Mouse (Mus musculus) neural tube, embryonic 14.5 days (tissue): Measurements from ENCODE around the gene Aoah. TPM values are rescaled to one million over a fixed set of nuclear protein-coding genes. Genes with fewer than 3 reads are reported as not detected.

ENCODE experiments used
- ATAC-seq: fragments of 200-750 bp; cut with Nextera tagmentation; 2 replicates; pipeline ENCODE4 v1.8.0; 2017; ENCODE audit warnings: low read depth, mild to moderate bottlenecking, moderate TSS enrichment, moderate library complexity
- H3K27ac ChIP-seq: fragments of 300-500 bp; sonication (generic); 2 replicates; pipeline ENCODE4 v1.5.1; 2014; ENCODE audit warnings: low read depth, mild to moderate bottlenecking, control low read depth, low read length, moderate library complexity, mixed read lengths
- H3K27me3 ChIP-seq: fragments of 300-500 bp; sonication (generic); 2 replicates; pipeline ENCODE4 v1.6.1; 2014; ENCODE audit warnings: low read length; ENCODE audit not compliant: control insufficient read depth, insufficient read depth
- H3K36me3 ChIP-seq: fragments of 300-500 bp; sonication (generic); 2 replicates; pipeline ENCODE4 v1.6.1; 2014; ENCODE audit warnings: low read length, mixed read lengths; ENCODE audit not compliant: control insufficient read depth, insufficient read depth
- H3K4me1 ChIP-seq: fragments of 300-500 bp; sonication (generic); 2 replicates; pipeline ENCODE4 v1.6.1; 2014; ENCODE audit warnings: low read length; ENCODE audit not compliant: control insufficient read depth, insufficient read depth
- H3K4me2 ChIP-seq: fragments of 300-500 bp; sonication (generic); 2 replicates; pipeline ENCODE4 v1.6.1; 2014; ENCODE audit warnings: mild to moderate bottlenecking, low read depth, low read length, control low read depth
- H3K4me3 ChIP-seq: fragments of 300-500 bp; sonication (generic); 2 replicates; pipeline ENCODE4 v1.5.1; 2014; ENCODE audit warnings: low read depth, low read length, control low read depth, mixed read lengths
- H3K9ac ChIP-seq: fragments of 300-500 bp; sonication (generic); replicated peaks from 2 replicates; pipeline ENCODE4 v1.6.1; 2014; ENCODE audit warnings: low read depth, mild to moderate bottlenecking, control low read depth, low read length, mixed read lengths
- H3K9me3 ChIP-seq: fragments of 300-500 bp; sonication (generic); 2 replicates; pipeline ENCODE4 v1.6.1; 2016; ENCODE audit warnings: low read length; ENCODE audit not compliant: control insufficient read depth
- WGBS: fragments of 180-500 bp; shearing (Covaris S2); extraction: QIAGEN DNeasy Blood & Tissue Kit; methylation state at CpG from one replicate; pipeline ENCODE4 v1.1.7; 2014; 5-methylcytosine and 5-hydroxymethylcytosine counted together
- polyA plus RNA-seq: library from polyadenylated mRNA; unstranded; fragments of >200 nt; fragmentation: Nextera tagmentation; extraction: Ambion mirVana; gene quantifications from 2 replicates; pipeline ENCODE4 v1.2.1, GENCODE M21; 2014

Gene Aoah
- polyA plus RNA-seq, 1 experiment from 2014 or later, result not detected

DNA sequence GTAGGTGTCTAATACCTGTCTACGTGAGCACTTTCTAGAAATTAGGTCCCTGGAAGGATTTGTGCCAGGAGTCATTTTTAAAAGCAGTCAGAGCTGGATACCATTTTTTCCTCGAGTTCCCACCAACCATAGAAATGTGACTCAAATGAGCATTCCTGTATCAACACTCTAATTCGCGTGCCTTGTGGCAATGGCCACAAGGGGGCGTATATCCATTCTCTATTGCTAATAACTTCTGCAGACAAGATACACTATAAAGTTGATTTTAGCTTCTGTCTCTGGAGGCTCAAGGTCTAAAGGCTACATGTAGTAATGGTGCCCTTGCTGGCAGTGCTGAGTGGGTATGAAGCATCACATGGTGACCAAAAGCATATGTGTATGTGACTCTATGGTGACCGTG is 146.5 kb downstream of the Aoah start:
- H3K27ac ChIP-seq, result no peak overlapping the region
- no peaks in the 10 kb centered on the region for H3K4me1 ChIP-seq
- no peak; the same call in 1 of the 2 replicates for ATAC-seq
- H3K36me3 ChIP-seq, result no peaks in the 10 kb centered on the region
- no peak overlapping the region for H3K4me3 ChIP-seq
- H3K9me3 ChIP-seq, result no peaks in the 10 kb centered on the region; the same call in 1 of the 2 replicates
- no peaks in the 10 kb centered on the region for H3K27me3 ChIP-seq
- no peak overlapping the region for H3K4me2 ChIP-seq
- WGBS, result 61% methylated on average over 6 of the region's 6 CpGs
- no peak overlapping the region for H3K9ac ChIP-seq

DNA sequence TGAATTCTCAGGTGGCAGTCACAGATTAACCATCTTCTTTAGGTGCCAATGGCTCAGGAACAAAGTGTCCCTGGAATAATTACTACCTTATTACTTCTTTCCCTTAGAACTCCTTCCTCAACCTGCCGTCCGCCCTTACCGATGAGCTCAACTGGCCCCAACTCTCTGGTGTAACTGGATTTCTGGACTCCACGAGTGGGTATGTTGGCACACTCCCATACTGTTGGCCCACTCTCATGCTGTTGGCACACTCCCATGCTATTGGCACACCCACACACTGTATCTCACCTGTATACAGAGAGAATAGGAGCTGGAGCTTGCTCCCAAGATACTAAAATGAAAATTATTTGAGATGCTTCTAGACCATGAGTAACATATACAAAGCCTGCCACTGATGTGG is 147.8 kb downstream of the Aoah start:
- Histone ChIP-seq H3K4me3 (no peak overlapping the region), H3K27me3 (no peaks in the 10 kb centered on the region)
- WGBS, result 98% methylated on average over 4 of the region's 4 CpGs

DNA sequence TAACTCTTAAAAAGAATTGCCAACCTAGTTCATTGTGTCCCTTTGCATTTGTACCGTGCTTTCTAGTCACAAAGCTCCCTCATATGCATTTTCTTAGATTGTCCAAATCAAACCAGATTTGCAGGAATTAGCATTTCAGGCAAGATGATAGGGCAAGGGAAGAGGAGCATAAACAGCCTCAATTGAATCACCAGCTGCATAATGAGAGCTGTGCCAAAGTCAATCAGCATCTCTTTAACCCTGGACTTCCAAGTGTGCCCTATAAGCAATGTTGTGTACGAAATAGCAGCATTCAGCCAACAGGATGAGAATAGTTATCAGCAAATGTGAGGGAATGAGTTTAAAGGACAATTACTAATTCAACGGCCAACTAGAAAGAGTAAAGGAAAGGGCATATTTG is 169.2 kb downstream of the Aoah start:
- no peaks in the 10 kb centered on the region for H3K36me3 ChIP-seq
- H3K27me3 ChIP-seq, result no peaks in the 10 kb centered on the region
- H3K9ac ChIP-seq, result no peak overlapping the region
- no peaks in the 10 kb centered on the region for H3K9me3 ChIP-seq
- H3K4me3 ChIP-seq, result no peak overlapping the region
- H3K4me2 ChIP-seq, result no peak overlapping the region
- ATAC-seq, result no peak
- H3K4me1 ChIP-seq, result no peaks in the 10 kb centered on the region
- H3K27ac ChIP-seq, result no peak overlapping the region
- whole genome bisulfite sequencing, result 80% methylated on average over 3 of the region's 3 CpGs

More for the DNA sequence above, 147.8 kb downstream of the Aoah start:
- Histone ChIP-seq H3K9me3 (no peaks in the 10 kb centered on the region; the same call in 1 of the 2 replicates), H3K27ac (no peak overlapping the region), H3K36me3 (no peaks in the 10 kb centered on the region), H3K4me2 (no peak overlapping the region), H3K4me1 (no peaks in the 10 kb centered on the region), H3K9ac (no peak overlapping the region)
- ATAC-seq, result no peak

DNA sequence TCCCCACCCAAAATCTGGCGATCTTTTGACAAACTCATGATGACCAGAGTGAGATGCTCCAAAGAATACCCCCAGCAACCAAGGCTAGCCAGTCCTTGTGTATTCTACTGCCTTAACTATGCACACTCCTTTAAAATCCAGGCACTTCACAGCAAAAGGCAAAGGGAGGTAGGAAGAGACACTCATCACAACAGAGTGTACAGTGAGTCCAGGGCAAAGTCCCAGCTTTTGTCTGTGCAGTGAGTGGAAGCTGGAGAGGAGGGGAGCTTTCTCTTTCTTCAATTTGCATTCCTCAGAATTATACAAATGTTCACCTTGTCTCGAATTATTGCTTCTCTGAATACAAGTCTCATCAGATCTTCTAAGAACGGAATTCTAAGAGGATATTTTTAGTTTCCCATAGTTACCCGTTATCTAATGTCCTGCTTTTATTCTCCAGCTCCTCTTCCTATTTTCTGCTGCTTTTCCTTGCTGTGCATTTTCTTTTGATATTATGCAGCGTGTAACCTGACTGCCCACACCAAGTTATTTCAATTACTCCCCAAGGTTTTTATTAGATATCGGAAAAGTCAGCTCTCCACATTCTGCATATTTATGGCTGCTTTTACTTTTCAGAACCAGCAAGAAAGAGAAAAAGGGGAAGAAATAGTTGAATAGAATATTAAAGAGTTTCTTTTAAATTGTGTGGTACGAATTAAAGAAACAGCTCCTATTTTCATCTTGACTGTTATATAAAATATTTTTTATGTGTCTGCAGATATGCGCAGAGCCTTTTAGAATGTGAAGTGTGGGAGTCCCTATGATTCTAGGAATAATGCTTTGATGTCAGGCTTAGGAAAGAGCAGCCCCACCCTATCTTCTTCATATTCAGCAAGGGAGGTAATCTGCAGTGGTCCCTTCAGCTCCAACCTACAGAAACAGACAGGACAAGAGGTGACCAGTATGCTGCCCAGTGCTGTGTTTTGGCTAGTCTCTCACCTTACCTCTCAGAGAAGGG is 187.6 kb downstream of the Aoah start:
- no peak overlapping the region for H3K4me3 ChIP-seq
- no peaks in the 10 kb centered on the region for H3K36me3 ChIP-seq
- no peak overlapping the region for H3K9ac ChIP-seq
- no peak overlapping the region for H3K4me2 ChIP-seq
- no peak overlapping the region for H3K27ac ChIP-seq
- no peak for ATAC-seq
- no peaks in the 10 kb centered on the region for H3K27me3 ChIP-seq
- 76% methylated on average over 8 of the region's 8 CpGs for WGBS
- H3K4me1 ChIP-seq, result no peaks in the 10 kb centered on the region
- no peaks in the 10 kb centered on the region for H3K9me3 ChIP-seq

DNA sequence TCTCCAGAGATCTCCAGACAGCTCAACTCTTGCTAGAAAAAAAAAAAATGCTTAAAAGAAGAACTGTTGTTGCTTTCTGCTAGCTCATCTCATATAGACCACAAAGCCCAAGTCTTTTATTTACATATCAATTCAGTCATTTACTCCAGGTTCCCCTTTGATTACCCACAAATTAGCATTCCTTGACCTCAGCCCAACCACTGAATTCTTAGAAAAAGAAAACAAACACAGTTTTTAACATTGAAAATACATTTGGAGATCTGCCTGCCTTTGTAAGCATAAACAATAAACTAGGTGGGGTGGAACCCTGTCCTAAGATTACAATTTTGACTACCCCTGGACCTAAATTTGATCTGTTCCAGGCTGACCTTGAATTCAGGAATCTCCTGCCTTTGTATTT is 191.6 kb downstream of the Aoah start:
- Histone ChIP-seq H3K9me3 (no peaks in the 10 kb centered on the region), H3K4me1 (no peaks in the 10 kb centered on the region)
- no peak for ATAC-seq

DNA sequence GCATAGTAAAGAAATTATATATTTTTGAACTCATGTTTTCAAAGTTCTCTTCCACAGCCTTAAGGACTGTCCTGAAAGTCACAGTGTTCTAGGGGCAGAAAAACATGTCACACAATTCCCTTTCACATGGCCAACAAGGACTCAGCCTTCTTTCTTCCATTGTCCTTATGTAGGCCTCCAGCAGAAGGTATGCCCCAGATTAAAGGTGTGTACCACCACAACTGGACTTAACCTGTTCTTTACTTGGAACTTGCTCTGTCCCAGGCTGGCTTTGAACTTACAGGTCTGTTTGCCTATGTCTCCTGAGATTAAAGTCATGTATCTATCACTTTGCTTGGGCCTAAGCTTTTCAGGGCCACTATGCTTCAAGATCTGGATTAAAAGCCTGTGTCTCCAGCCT is 192.0 kb downstream of the Aoah start:
- H3K4me1 ChIP-seq, result no peaks in the 10 kb centered on the region
- ATAC-seq, result no peak
- H3K4me2 ChIP-seq, result no peak overlapping the region
- H3K4me3 ChIP-seq, result no peak overlapping the region
- no peak overlapping the region for H3K27ac ChIP-seq
- H3K9ac ChIP-seq, result no peak overlapping the region
- no peaks in the 10 kb centered on the region for H3K9me3 ChIP-seq
- no peaks in the 10 kb centered on the region for H3K27me3 ChIP-seq
- H3K36me3 ChIP-seq, result no peaks in the 10 kb centered on the region

More for the DNA sequence above, 191.6 kb downstream of the Aoah start:
- Histone ChIP-seq H3K36me3 (no peaks in the 10 kb centered on the region), H3K9ac (no peak overlapping the region), H3K4me2 (no peak overlapping the region), H3K27me3 (no peaks in the 10 kb centered on the region), H3K27ac (no peak overlapping the region), H3K4me3 (no peak overlapping the region)

DNA sequence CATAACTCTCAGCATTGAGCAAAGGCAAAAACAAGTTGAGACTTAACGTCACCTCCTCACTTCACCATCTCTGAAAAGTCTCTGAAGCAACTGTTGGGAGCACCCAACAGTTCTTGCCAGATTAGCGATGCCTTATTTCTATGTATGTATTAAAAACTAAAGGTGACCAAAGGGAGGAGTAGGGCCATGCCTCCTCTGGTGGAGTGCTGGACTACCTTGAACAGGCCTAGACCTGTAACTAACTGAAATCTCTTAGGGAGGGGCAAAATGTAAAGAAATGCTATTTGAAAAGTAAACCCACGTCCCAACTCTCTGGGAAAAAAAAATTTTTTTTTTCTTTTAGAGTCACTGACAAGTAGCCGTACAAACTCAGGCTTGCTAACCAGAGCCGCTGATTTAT is 211.3 kb downstream of the Aoah start:
- no peak overlapping the region for H3K9ac ChIP-seq
- no peaks in the 10 kb centered on the region for H3K36me3 ChIP-seq
- H3K4me1 ChIP-seq, result no peaks in the 10 kb centered on the region
- 64% methylated on average over 5 of the region's 5 CpGs for WGBS
- no peak overlapping the region for H3K27ac ChIP-seq
- H3K9me3 ChIP-seq, result no peaks in the 10 kb centered on the region
- H3K27me3 ChIP-seq, result no peaks in the 10 kb centered on the region
- no peak overlapping the region for H3K4me2 ChIP-seq
- no peak for ATAC-seq
- no peak overlapping the region for H3K4me3 ChIP-seq

DNA sequence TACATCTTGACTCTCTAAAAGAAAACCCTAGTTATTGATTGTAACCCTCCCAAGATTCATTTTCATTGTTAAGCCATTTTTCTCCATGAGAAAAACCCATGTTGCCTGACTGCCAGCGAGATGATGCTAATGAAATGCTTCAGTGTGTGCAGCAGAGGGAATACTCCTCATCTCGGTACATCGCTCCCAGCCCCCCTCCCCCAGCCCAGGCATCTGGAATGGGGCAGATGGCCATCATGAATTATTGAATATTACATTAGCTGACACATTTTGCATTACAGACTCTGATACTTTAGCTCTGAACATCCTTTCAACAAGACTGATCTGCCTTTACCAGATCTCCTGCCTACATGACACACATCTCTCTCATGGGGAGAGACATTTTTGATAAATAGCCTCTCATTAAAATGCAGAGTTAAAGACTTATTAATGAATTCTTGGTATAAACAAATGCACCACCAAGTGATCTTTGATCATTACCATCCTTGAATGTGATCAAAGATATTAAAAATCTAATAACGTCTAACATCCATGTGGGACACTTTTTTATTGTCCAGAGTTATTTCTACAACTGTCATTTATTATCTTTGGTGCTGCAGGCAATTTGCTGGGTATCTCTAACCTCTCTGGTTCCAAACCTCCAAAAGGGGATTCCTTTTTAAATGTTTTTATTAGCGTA is 211.9 kb downstream of the Aoah start:
- H3K4me1 ChIP-seq, result no peaks in the 10 kb centered on the region
- 46% methylated on average over 5 of the region's 5 CpGs for WGBS
- H3K4me2 ChIP-seq, result no peak overlapping the region
- ATAC-seq, result peak; percentile 88
- no peak overlapping the region for H3K27ac ChIP-seq
- no peak overlapping the region for H3K4me3 ChIP-seq
- no peak overlapping the region for H3K9ac ChIP-seq
- no peaks in the 10 kb centered on the region for H3K36me3 ChIP-seq
- no peaks in the 10 kb centered on the region for H3K27me3 ChIP-seq
- no peaks in the 10 kb centered on the region for H3K9me3 ChIP-seq

DNA sequence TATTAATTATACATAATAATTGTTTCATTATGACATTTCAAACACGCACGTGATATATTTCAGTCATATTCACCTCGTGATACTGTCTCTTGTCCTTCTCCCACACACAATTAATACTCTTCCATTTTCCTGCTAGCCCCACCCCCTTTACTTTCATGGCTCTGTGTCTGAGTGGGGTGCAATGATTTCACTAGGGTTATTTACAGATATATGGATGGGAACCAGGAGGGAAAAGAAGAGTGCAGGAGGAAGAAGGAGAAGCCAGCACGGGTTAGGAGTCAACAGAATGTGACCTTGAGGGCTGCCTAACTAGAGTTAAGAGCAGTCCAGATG is 212.4 kb downstream of the Aoah start:
- Histone ChIP-seq H3K9me3 (no peaks in the 10 kb centered on the region), H3K9ac (no peak overlapping the region), H3K4me3 (no peak overlapping the region), H3K4me2 (no peak overlapping the region), H3K4me1 (no peaks in the 10 kb centered on the region), H3K27ac (no peak overlapping the region), H3K27me3 (no peaks in the 10 kb centered on the region), H3K36me3 (no peaks in the 10 kb centered on the region)
- ATAC-seq, result peak; percentile 79; the same call in 1 of the 2 replicates
- 53% methylated on average over 4 of the region's 4 CpGs for whole genome bisulfite sequencing
